Mouse (Mus musculus) thymus, postnatal 25 days (tissue): ENCODE data around the gene Mapk11.

ENCODE experiments used
- DNase-seq: peaks from one replicate; pipeline ENCODE4 v3.0.0; 2022

The Mapk11 gene

GRCm38 (mm10) chr15:89140048-89140658, 9.3 kb downstream of the Mapk11 start:
- no peak for DNase-seq

- no peak for DNase-seq
Observed at GRCm38 (mm10) chr15:89138531-89138930, 10.9 kb downstream of the Mapk11 start.

- no peak for DNase-seq
Observed at GRCm38 (mm10) chr15:89138046-89138405, 11.4 kb downstream of the Mapk11 start.

- no peak for DNase-seq
Observed at GRCm38 (mm10) chr15:89137378-89138045, 11.9 kb downstream of the Mapk11 start.

- no peak for DNase-seq
Observed at GRCm38 (mm10) chr15:89136461-89137155, 12.8 kb downstream of the Mapk11 start.

GRCm38 (mm10) chr15:89131316-89131715, 18.1 kb downstream of the Mapk11 start:
- DNase-seq, result peak; percentile 64

- DNase-seq, result no peak
Observed at GRCm38 (mm10) chr15:89130245-89130644, 19.2 kb downstream of the Mapk11 start.

- peak; percentile 82 for DNase-seq
Observed at GRCm38 (mm10) chr15:89128382-89129350, 20.8 kb downstream of the Mapk11 start, which contains the start of gene Hdac10. Gene Hdac10 (minus strand): TSS chr15:89128700.

GRCm38 (mm10) chr15:89127364-89127940, 22.0 kb downstream of the Mapk11 start:
- DNase-seq, result no peak

GRCm38 (mm10) chr15:89126622-89127021, 22.8 kb downstream of the Mapk11 start:
- DNase-seq, result no peak

- DNase-seq, result no peak
Observed at GRCm38 (mm10) chr15:89125351-89125750, 24.1 kb downstream of the Mapk11 start.

GRCm38 (mm10) chr15:89124312-89124711, 25.1 kb downstream of the Mapk11 start:
- no peak for DNase-seq

GRCm38 (mm10) chr15:89123595-89123994, 25.8 kb downstream of the Mapk11 start:
- DNase-seq, result peak; percentile 34

- DNase-seq, result peak; percentile 94
Observed at GRCm38 (mm10) chr15:89122649-89123366, 26.6 kb downstream of the Mapk11 start, which contains the start of gene Tubgcp6. Gene Tubgcp6 (minus strand): TSS chr15:89123112.

GRCm38 (mm10) chr15:89118007-89118406, 31.4 kb downstream of the Mapk11 start:
- peak; percentile 36 for DNase-seq

GRCm38 (mm10) chr15:89110147-89110546, 39.3 kb downstream of the Mapk11 start:
- no peak for DNase-seq

- no peak for DNase-seq
Observed at GRCm38 (mm10) chr15:89106976-89107375, 42.5 kb downstream of the Mapk11 start.

GRCm38 (mm10) chr15:89106073-89106472, 43.4 kb downstream of the Mapk11 start:
- DNase-seq, result no peak

GRCm38 (mm10) chr15:89104425-89104824, 45.0 kb downstream of the Mapk11 start:
- DNase-seq, result no peak

- DNase-seq, result no peak
Observed at GRCm38 (mm10) chr15:89103921-89104320, 45.5 kb downstream of the Mapk11 start.

GRCm38 (mm10) chr15:89102646-89103045, 46.8 kb downstream of the Mapk11 start:
- no peak for DNase-seq

GRCm38 (mm10) chr15:89100823-89101222, 48.6 kb downstream of the Mapk11 start:
- DNase-seq, result no peak
